ENCODE assay signal across 29 mouse cellular contexts in genomic region chr2:75512422-75513170, GRCm38 (mm10).
DNase-seq lines count a peak whose midpoint lies in the region; ATAC-seq and TF ChIP-seq lines count a peak whose summit lies in the region.
"Had no signal": no experiment of that assay in that cellular context is flagged by ENCODE, and none has a peak within 500 bp of the region (broad histone marks: within the 10 kb centered on the region; RNA-seq: fewer than 3 reads in every experiment).

No protein-coding gene starts in this region.

- no peak for ATAC-seq in hindbrain, postnatal 0 days
- no peak for ATAC-seq in hindbrain, embryonic 11.5 days (ENCODE audit: low FRiP score)
- 0 out of 2 replicates have a peak, but pooled peaks have one; percentile 46 for ATAC-seq in neural tube, embryonic 14.5 days (ENCODE audit: low read depth)
- ATAC-seq: CD4-positive, CD25-positive, alpha-beta regulatory T cell, adult 4 months; forebrain, embryonic 15.5 days; midbrain, embryonic 16.5 days had no signal

- H3K4me1 ChIP-seq in hindbrain, postnatal 0 days (ENCODE audit: insufficient read depth, low read length), result 0 out of 2 replicates have a peak, but pooled peaks cover 4% of the 10 kb centered on the region
- no peaks in the 10 kb centered on the region for H3K4me1 ChIP-seq in hindbrain, embryonic 11.5 days (replicated peaks; ENCODE audit: control insufficient read depth, insufficient read depth, low read length)
- no peaks in the 10 kb centered on the region; the same call in 1 of the 2 replicates for H3K4me1 ChIP-seq in neural tube, embryonic 14.5 days (ENCODE audit: control insufficient read depth, insufficient read depth, low read length)
- H3K4me1 ChIP-seq: liver, embryonic 15.5 days; lung, embryonic 15.5 days had no signal

- H3K36me3 ChIP-seq in hindbrain, postnatal 0 days (ENCODE audit: insufficient read depth, low read length), result no peaks in the 10 kb centered on the region
- no peaks in the 10 kb centered on the region for H3K36me3 ChIP-seq in hindbrain, embryonic 11.5 days (ENCODE audit: control insufficient read depth, insufficient read depth, low read length)
- no peaks in the 10 kb centered on the region for H3K36me3 ChIP-seq in neural tube, embryonic 14.5 days (ENCODE audit: control insufficient read depth, insufficient read depth, low read length)
- H3K36me3 ChIP-seq: forebrain, embryonic 15.5 days; heart, embryonic 13.5 days; kidney, embryonic 15.5 days; liver, embryonic 15.5 days; lung, embryonic 15.5 days had no signal

- H3K27me3 ChIP-seq in hindbrain, postnatal 0 days (ENCODE audit: insufficient read depth, low read length), result no peaks in the 10 kb centered on the region
- no peaks in the 10 kb centered on the region for H3K27me3 ChIP-seq in hindbrain, embryonic 11.5 days (ENCODE audit: control insufficient read depth, insufficient read depth, low read length)
- no peaks in the 10 kb centered on the region for H3K27me3 ChIP-seq in neural tube, embryonic 14.5 days (ENCODE audit: control insufficient read depth, insufficient read depth, low read length)
- H3K27me3 ChIP-seq: forebrain, embryonic 15.5 days; heart, embryonic 13.5 days; kidney, embryonic 15.5 days; liver, embryonic 15.5 days had no signal

- H3K9me3 ChIP-seq in hindbrain, postnatal 0 days (ENCODE audit: low read length), result no peaks in the 10 kb centered on the region
- H3K9me3 ChIP-seq in hindbrain, embryonic 11.5 days (ENCODE audit: control insufficient read depth, low read length), result no peaks in the 10 kb centered on the region
- no peaks in the 10 kb centered on the region for H3K9me3 ChIP-seq in neural tube, embryonic 14.5 days (ENCODE audit: control insufficient read depth, low read length)
- H3K9me3 ChIP-seq: forebrain, embryonic 15.5 days; heart, embryonic 13.5 days; kidney, embryonic 15.5 days; liver, embryonic 15.5 days; lung, embryonic 15.5 days had no signal

- no peak overlapping the region for H3K4me2 ChIP-seq in hindbrain, postnatal 0 days (ENCODE audit: low read depth, low read length)
- no peak overlapping the region for H3K4me2 ChIP-seq in hindbrain, embryonic 11.5 days (replicated peaks; ENCODE audit: low read depth, low read length)
- no peak overlapping the region for H3K4me2 ChIP-seq in neural tube, embryonic 14.5 days (ENCODE audit: low read depth, low read length)
- H3K4me2 ChIP-seq: forebrain, embryonic 15.5 days; heart, embryonic 13.5 days; kidney, embryonic 15.5 days; liver, embryonic 15.5 days; lung, embryonic 15.5 days had no signal

- H3K9ac ChIP-seq in hindbrain, postnatal 0 days (replicated peaks; ENCODE audit: low read length), result no peak overlapping the region
- H3K9ac ChIP-seq in hindbrain, embryonic 11.5 days (ENCODE audit: low read depth, low read length), result no peak overlapping the region
- H3K9ac ChIP-seq in neural tube, embryonic 14.5 days (replicated peaks; ENCODE audit: low read depth, low read length), result no peak overlapping the region
- H3K9ac ChIP-seq: forebrain, embryonic 15.5 days; heart, embryonic 13.5 days; kidney, embryonic 15.5 days; liver, embryonic 15.5 days; lung, embryonic 15.5 days had no signal

- 0 out of 2 replicates have a peak, but pooled peaks have one; percentile 1 for TF ChIP-seq CTCF in hindbrain, postnatal 0 days (IDR thresholded peaks at IDR 0.05; ENCODE audit: low read depth)

- DNase-seq in embryo, embryonic 10 days (ENCODE audit: low spot score), result peak; percentile 36
- DNase-seq in embryo, embryonic 9.5 days (ENCODE audit: extremely low spot score), result no peak
- DNase-seq in hindbrain, postnatal 0 days (ENCODE audit: low spot score), result no peak
- DNase-seq in hindbrain, embryonic 11.5 days (ENCODE audit: low spot score), result no peak
- peak; percentile 82 for DNase-seq in forelimb bud, embryonic 11.5 days (ENCODE audit: low read depth, low spot score)
- DNase-seq in lung, postnatal 36 days, result no peak
- DNase-seq in urinary bladder, postnatal 25 days (ENCODE audit: low spot score), result no peak
- DNase-seq: adrenal gland, postnatal 14 days; cerebellum, adult 9-11 months; gastrocnemius, postnatal 10 days; heart, adult 18-20 months; kidney, adult 11 months; kidney, postnatal 4 days; layer of hippocampus, adult 9-11 months; liver; lung, postnatal 4 days; right cerebral cortex, postnatal 14 days; thymus, adult 2 months; thymus, postnatal 4 days had no signal

- WGBS in hindbrain, postnatal 0 days, result 64% methylated on average over 8 of the region's 8 CpGs
- 77% methylated on average over 8 of the region's 8 CpGs for WGBS in hindbrain, embryonic 11.5 days
- WGBS in neural tube, embryonic 14.5 days, result 39% methylated on average over 8 of the region's 8 CpGs

- H3K4me3 ChIP-seq in hindbrain, postnatal 0 days (ENCODE audit: low read length), result no peak overlapping the region
- H3K4me3 ChIP-seq in hindbrain, embryonic 11.5 days (ENCODE audit: low read depth, low read length), result no peak overlapping the region
- no peak overlapping the region for H3K4me3 ChIP-seq in neural tube, embryonic 14.5 days (ENCODE audit: low read depth, low read length)
- H3K4me3 ChIP-seq: forebrain, embryonic 15.5 days; heart, embryonic 13.5 days; kidney, embryonic 15.5 days; liver, embryonic 15.5 days; lung, embryonic 15.5 days; myocyte had no signal

- no peak overlapping the region for H3K27ac ChIP-seq in hindbrain, postnatal 0 days
- no peak overlapping the region for H3K27ac ChIP-seq in hindbrain, embryonic 11.5 days (ENCODE audit: low read depth, low read length)
- no peak overlapping the region; the same call in 1 of the 2 replicates for H3K27ac ChIP-seq in neural tube, embryonic 14.5 days (ENCODE audit: low read depth, low read length)
- H3K27ac ChIP-seq: forebrain, embryonic 15.5 days; heart, embryonic 13.5 days; kidney, embryonic 15.5 days; liver, embryonic 15.5 days; lung, embryonic 15.5 days; stomach, postnatal 0 days had no signal

Comparison
In these comparisons a context has a peak if more than half of its experiments do, and no peak if none do; other contexts are left out.
1. DNase-seq: peak in embryo, embryonic 10 days (single experiment) and forelimb bud, embryonic 11.5 days (single experiment); none in embryo, embryonic 9.5 days (single experiment), hindbrain, postnatal 0 days (single experiment), hindbrain, embryonic 11.5 days (single experiment), lung, postnatal 36 days (single experiment) and urinary bladder, postnatal 25 days (single experiment).